Mouse (Mus musculus) liver, embryonic 15.5 days (tissue): ENCODE measurements around the gene Pax4. TPM values are rescaled to one million over a fixed set of nuclear protein-coding genes. Genes with fewer than 3 reads are reported as not detected.
A peak's percentile ranks its signal among the peaks of the same experiment; 100 is the strongest.

ENCODE experiments used
- ATAC-seq: fragments of 200-750 bp; cut with Nextera tagmentation; 2 replicates; pipeline ENCODE4 v1.8.0; 2017; ENCODE audit warnings: moderate number of reproducible peaks, mild to moderate bottlenecking, moderate library complexity; ENCODE audit not compliant: insufficient read depth
- H3K27ac ChIP-seq: fragments of 300-500 bp; sonication (generic); replicated peaks from 2 replicates; pipeline ENCODE4 v1.5.1; 2015; ENCODE audit warnings: mild to moderate bottlenecking, inconsistent platforms
- H3K27me3 ChIP-seq: fragments of 300-500 bp; sonication (generic); 2 replicates; pipeline ENCODE4 v1.6.1; 2015; ENCODE audit warnings: mild to moderate bottlenecking, inconsistent platforms
- H3K36me3 ChIP-seq: fragments of 300-500 bp; sonication (generic); replicated peaks from 2 replicates; pipeline ENCODE4 v1.6.1; 2015; ENCODE audit warnings: moderate library complexity, mild to moderate bottlenecking, inconsistent platforms
- H3K4me1 ChIP-seq: fragments of 300-500 bp; sonication (generic); replicated peaks from 2 replicates; pipeline ENCODE4 v1.6.1; 2015; ENCODE audit warnings: inconsistent platforms
- H3K4me2 ChIP-seq: fragments of 300-500 bp; sonication (generic); 2 replicates; pipeline ENCODE4 v1.6.1; 2015; ENCODE audit warnings: moderate library complexity, mild to moderate bottlenecking, inconsistent platforms
- H3K4me3 ChIP-seq: fragments of 300-500 bp; sonication (generic); replicated peaks from 2 replicates; pipeline ENCODE4 v1.5.1; 2015; ENCODE audit warnings: mild to moderate bottlenecking, inconsistent platforms
- H3K9ac ChIP-seq: fragments of 300-500 bp; sonication (generic); 2 replicates; pipeline ENCODE4 v1.6.1; 2015; ENCODE audit warnings: moderate library complexity, mild to moderate bottlenecking, inconsistent platforms
- H3K9me3 ChIP-seq: fragments of 300-500 bp; sonication (generic); replicated peaks from 2 replicates; pipeline ENCODE4 v1.6.1; 2016; ENCODE audit warnings: inconsistent platforms
- WGBS: fragments of 180-500 bp; shearing (Covaris S2); methylation state at CpG from one replicate; pipeline ENCODE4 v1.1.7; 2015; ENCODE audit warnings: mixed read lengths; ENCODE audit not compliant: insufficient replicate concordance; 5-methylcytosine and 5-hydroxymethylcytosine counted together
- polyA plus RNA-seq: library from polyadenylated mRNA; unstranded; fragments of >200 nt; fragmentation: Nextera tagmentation; extraction: Ambion mirVana; gene quantifications from 2 replicates; pipeline ENCODE4 v1.2.1, GENCODE M21; 2015

Pax4 gene
- polyA plus RNA-seq, 1 experiment from 2014 or later, result not detected

GRCm38 (mm10) chr6:28396853-28397457, 52.2 kb downstream of the Pax4 start:
- Histone ChIP-seq H3K27ac (no peak overlapping the region), H3K4me3 (peak overlapping the region; percentile 40), H3K27me3 (peaks cover 48% of the 10 kb centered on the region), H3K36me3 (no peaks in the 10 kb centered on the region), H3K9ac (no peak overlapping the region), H3K4me2 (peak overlapping the region; percentile 60), H3K4me1 (peaks cover 8% of the 10 kb centered on the region; the same call in 1 of the 2 replicates), H3K9me3 (no peaks in the 10 kb centered on the region)
- WGBS, result 3% methylated on average over 19 of the region's 19 CpGs
- no peak for ATAC-seq

- Histone ChIP-seq H3K27ac (no peak overlapping the region), H3K9ac (no peak overlapping the region), H3K9me3 (no peaks in the 10 kb centered on the region), H3K27me3 (peaks cover 48% of the 10 kb centered on the region), H3K4me2 (no peak overlapping the region), H3K36me3 (no peaks in the 10 kb centered on the region), H3K4me3 (no peak overlapping the region), H3K4me1 (peaks cover 8% of the 10 kb centered on the region; the same call in 1 of the 2 replicates)
- 35% methylated on average over 15 of the region's 15 CpGs for WGBS
- ATAC-seq, result no peak
These were observed 52.9 kb downstream of the Pax4 start for GRCm38 (mm10) chr6:28396051-28396852.

Other genes with a start within 250 kb of the Pax4 start
- 23.4 and 25.6 TPM in 2 replicates for gene Zfp800, start 51.3 kb downstream of the Pax4 start, polyA plus RNA-seq
- gene Arf5, start 25.8 kb downstream of the Pax4 start, polyA plus RNA-seq, result 406 and 425 TPM in 2 replicates
- gene Fscn3, start 21.6 kb downstream of the Pax4 start, polyA plus RNA-seq, result 0.32 and 0.70 TPM in 2 replicates
- gene Gcc1, start 21.0 kb downstream of the Pax4 start, polyA plus RNA-seq, result 3.6 TPM in 2 replicates
- gene Snd1, start 25.8 kb upstream of the Pax4 start, polyA plus RNA-seq, result 51.1 and 55.3 TPM in 2 replicates